23 mouse cellular contexts compared by ENCODE assay signal in genomic region chr5:112525271-112525670, GRCm38 (mm10). TPM values are rescaled to one million over a fixed set of nuclear protein-coding genes. Genes with fewer than 3 reads are reported as not detected.
DNase-seq lines count a peak whose midpoint lies in the region; ATAC-seq and TF ChIP-seq lines count a peak whose summit lies in the region.
"Had no signal": no experiment of that assay in that cellular context is flagged by ENCODE, and none has a peak within 500 bp of the region (broad histone marks: within the 10 kb centered on the region; RNA-seq: fewer than 3 reads in every experiment).

No protein-coding gene starts in this region.

- TF ChIP-seq POLR2A in lung, adult 2 months (IDR thresholded peaks at IDR 0.05; ENCODE audit: borderline replicate concordance, extremely low read depth, low read depth, low read length) = no peak
- 0 out of 2 replicates have a peak, but pooled peaks have one; percentile 22 for TF ChIP-seq POLR2A in small intestine, adult 2 months (IDR thresholded peaks at IDR 0.05; ENCODE audit: low read depth, low read length)

- no peaks in the 10 kb centered on the region for H3K36me3 ChIP-seq in kidney, embryonic 15.5 days
- no peaks in the 10 kb centered on the region for H3K36me3 ChIP-seq in small intestine, adult 2 months (ENCODE audit: control insufficient read depth, insufficient read depth, low read length)
- H3K36me3 ChIP-seq: forebrain, embryonic 12.5 days; midbrain, embryonic 12.5 days; neural tube, embryonic 13.5 days; stomach, embryonic 15.5 days had no signal

- no peak overlapping the region for H3K4me2 ChIP-seq in kidney, embryonic 15.5 days
- H3K4me2 ChIP-seq: forebrain, embryonic 12.5 days; midbrain, embryonic 12.5 days; neural tube, embryonic 13.5 days; stomach, embryonic 15.5 days had no signal

- no peaks in the 10 kb centered on the region for H3K27me3 ChIP-seq in kidney, embryonic 15.5 days
- no peaks in the 10 kb centered on the region for H3K27me3 ChIP-seq in small intestine, adult 2 months (ENCODE audit: control insufficient read depth, insufficient read depth, low read length)
- H3K27me3 ChIP-seq: stomach, embryonic 15.5 days had no signal

- 49% methylated on average over 5 of the region's 5 CpGs for WGBS in kidney, embryonic 15.5 days
- 31% methylated on average over 5 of the region's 5 CpGs for WGBS in lung, adult 2 months
- WGBS in small intestine, adult 2 months = 61% methylated on average over 5 of the region's 5 CpGs

- H3K4me1 ChIP-seq in kidney, embryonic 15.5 days = peaks cover 39% of the 10 kb centered on the region
- H3K4me1 ChIP-seq in lung, adult 2 months (ENCODE audit: control insufficient read depth, insufficient read depth, low read length) = no peaks in the 10 kb centered on the region
- H3K4me1 ChIP-seq in small intestine, adult 2 months (ENCODE audit: control insufficient read depth, insufficient read depth, insufficient read length, low read length) = no peaks in the 10 kb centered on the region; the same call in 1 of the 2 replicates

- H3K9me3 ChIP-seq in kidney, embryonic 15.5 days (replicated peaks) = no peaks in the 10 kb centered on the region
- H3K9me3 ChIP-seq: forebrain, embryonic 12.5 days; midbrain, embryonic 12.5 days; neural tube, embryonic 13.5 days; stomach, embryonic 15.5 days had no signal

- DNase-seq in frontal cortex, adult 2 months (ENCODE audit: extremely low spot score in 1 of 2, low spot score in 1 of 2) = no peak
- no peak for DNase-seq in kidney, postnatal 10 days
- DNase-seq in lung, postnatal 25 days (ENCODE audit: low spot score) = peak; percentile 9
- DNase-seq in lung, adult 2 months = no peak
- DNase-seq in liver = no peak
- DNase-seq: adrenal gland, postnatal 36 days; cerebellum, adult 18-20 months; cerebellum, postnatal 25 days; gastrocnemius, postnatal 36 days; kidney, adult 9 months; left cerebral cortex, postnatal 4 days; liver, postnatal 0 days; right cerebral cortex, postnatal 25 days; thymus, adult 18-20 months; thymus, postnatal 4 days had no signal

- no peak for TF ChIP-seq CTCF in lung, adult 2 months (IDR thresholded peaks at IDR 0.05; ENCODE audit: insufficient read depth, low read length)
- TF ChIP-seq CTCF in small intestine, adult 2 months (IDR thresholded peaks at IDR 0.05; ENCODE audit: extremely low read depth, insufficient read length, insufficient replicate concordance, low read depth, low read length) = no peak

- peak; percentile 14; the same call in 1 of the 2 replicates for ATAC-seq in frontal cortex, adult (ENCODE audit: low TSS enrichment)
- peak; percentile 53; the same call in 1 of the 2 replicates for ATAC-seq in kidney, embryonic 15.5 days (replicated peaks; ENCODE audit: low FRiP score)
- ATAC-seq: liver, postnatal 0 days had no signal

- no peak overlapping the region for H3K4me3 ChIP-seq in kidney, embryonic 15.5 days (replicated peaks)
- H3K4me3 ChIP-seq in lung, adult 2 months (replicated peaks; ENCODE audit: extremely low read depth, low read depth, low read length) = no peak overlapping the region
- H3K4me3 ChIP-seq in small intestine, adult 2 months (ENCODE audit: low read depth, low read length) = no peak overlapping the region
- H3K4me3 ChIP-seq: forebrain, embryonic 12.5 days; midbrain, embryonic 12.5 days; neural tube, embryonic 13.5 days; stomach, embryonic 15.5 days had no signal

- no peak overlapping the region for H3K9ac ChIP-seq in kidney, embryonic 15.5 days
- H3K9ac ChIP-seq: forebrain, embryonic 12.5 days; liver, postnatal 0 days; midbrain, embryonic 12.5 days; neural tube, embryonic 13.5 days; stomach, embryonic 15.5 days had no signal

- H3K27ac ChIP-seq in kidney, embryonic 15.5 days = peak overlapping the region; percentile 68
- H3K27ac ChIP-seq in small intestine, adult 2 months (ENCODE audit: insufficient read depth, low read depth, low read length) = no peak overlapping the region
- H3K27ac ChIP-seq: midbrain, embryonic 12.5 days; neural tube, embryonic 13.5 days; stomach, embryonic 15.5 days had no signal

RNA-seq across cellular contexts. Expression of gene Sez6l, which starts 51.7 kb away (rescaled TPM):
- 82.2 and 82.5 TPM in 2 replicates for polyA plus RNA-seq in frontal cortex, adult 2 months (2012; rRNA removed)
- 0.41 and 0.82 TPM in 2 replicates for polyA plus RNA-seq in kidney, embryonic 15.5 days (2015; fragmentation: Nextera tagmentation; extraction: Ambion mirVana)
- 0.12 and 0.38 TPM in 2 replicates for polyA plus RNA-seq in lung, adult 2 months (2012; rRNA removed)
- polyA plus RNA-seq in small intestine, adult 2 months (2012; rRNA removed) = 0.42 and 0.48 TPM in 2 replicates
- polyA plus RNA-seq: liver, adult 2 months; liver, postnatal 0 days had no signal

Comparison
In these comparisons a context has a peak if more than half of its experiments do, and no peak if none do; other contexts are left out.
1. RNA of gene Sez6l, which starts 51.7 kb away (polyA plus RNA-seq): 82.2 to 82.5 TPM in frontal cortex, adult 2 months; 0.41 to 0.82 TPM in kidney, embryonic 15.5 days, 0.42 to 0.48 TPM in small intestine, adult 2 months and 0.12 to 0.38 TPM in lung, adult 2 months; every median in the first group is over 10 times any median in the second.